Mouse (Mus musculus) gastrocnemius, adult 18-20 months (tissue): ENCODE data around the gene Nop10. TPM values are rescaled to one million over a fixed set of nuclear protein-coding genes. Genes with fewer than 3 reads are reported as not detected.

Experiments used
- total RNA-seq, 2 experiments: library from RNA; stranded (reverse); gene quantifications; 2 replicates each; pipeline ENCODE4 v1.2.3; 2021

Nop10 gene
- total RNA-seq, 2 experiments from 2014 or later: 52.3 to 59.1 TPM

Other genes with a start within 250 kb of the Nop10 start
- not detected for gene Olfr1310, start 249.2 kb upstream of the Nop10 start, total RNA-seq
- not detected for gene Olfr1311, start 237.5 kb upstream of the Nop10 start, total RNA-seq
- not detected for gene Olfr1312, start 211.7 kb upstream of the Nop10 start, total RNA-seq
- gene Olfr1313, start 184.1 kb upstream of the Nop10 start, total RNA-seq: not detected
- not detected for gene Olfr1314, start 165.1 kb upstream of the Nop10 start, total RNA-seq
- not detected for gene Olfr1315-ps1, start 146.5 kb upstream of the Nop10 start, total RNA-seq
- gene Olfr1316, start 126.9 kb upstream of the Nop10 start, total RNA-seq: not detected
- gene Olfr1317, start 121.6 kb upstream of the Nop10 start, total RNA-seq: not detected
- gene Olfr1318, start 107.7 kb upstream of the Nop10 start, total RNA-seq: not detected
- 1 to 10 TPM in 1 of 2 experiments, under 1 TPM in 1; 0.82 to 1.1 TPM for gene Lpcat4, start 22.5 kb upstream of the Nop10 start, total RNA-seq
- not detected for gene Nutm1, start 2.6 kb upstream of the Nop10 start, total RNA-seq
- 10 to 100 TPM; 26.2 to 26.4 TPM for gene Slc12a6, start 3.9 kb downstream of the Nop10 start, total RNA-seq
- under 1 TPM; 0.24 to 0.80 TPM for gene Gm21985, start 4.4 kb downstream of the Nop10 start, total RNA-seq
- gene Emc4, start 106.1 kb downstream of the Nop10 start, total RNA-seq: 10 to 100 TPM; 72.7 to 77.9 TPM
- gene Katnbl1, start 117.3 kb downstream of the Nop10 start, total RNA-seq: 1 to 10 TPM; 2.7 to 3.2 TPM
- gene Emc7, start 193.1 kb downstream of the Nop10 start, total RNA-seq: 10 to 100 TPM; 12.8 to 13.4 TPM
- gene Chrm5, start 218.8 kb downstream of the Nop10 start, total RNA-seq: not detected
- 10 to 100 TPM; 11.1 to 15.5 TPM for gene Aven, start 231.0 kb downstream of the Nop10 start, total RNA-seq